Mouse (Mus musculus): ENCODE results near the gene Sltm. TPM values are rescaled to one million over a fixed set of nuclear protein-coding genes. Genes with fewer than 3 reads are reported as not detected.
"Not testable (repeated sequence)": the region's sequence is repeated elsewhere in the genome, so short reads cannot be mapped to it uniquely, and the experiment has no call there.

Gene Sltm
- polyA plus RNA-seq, 1 experiment, result 68.5 TPM

GRCm38 (mm10) chr9:70548304-70548703 lies 5.8 kb downstream of the Sltm start:
- DNase-seq (ENCODE audit: extremely low spot score in 1 of 2, low spot score in 1 of 2), result peak in 1 of 2 experiments; percentile 22

GRCm38 (mm10) chr9:70551524-70551923 lies 9.0 kb downstream of the Sltm start:
- DNase-seq (ENCODE audit: extremely low spot score in 1 of 2, low spot score in 1 of 2), result no peak

DNA sequence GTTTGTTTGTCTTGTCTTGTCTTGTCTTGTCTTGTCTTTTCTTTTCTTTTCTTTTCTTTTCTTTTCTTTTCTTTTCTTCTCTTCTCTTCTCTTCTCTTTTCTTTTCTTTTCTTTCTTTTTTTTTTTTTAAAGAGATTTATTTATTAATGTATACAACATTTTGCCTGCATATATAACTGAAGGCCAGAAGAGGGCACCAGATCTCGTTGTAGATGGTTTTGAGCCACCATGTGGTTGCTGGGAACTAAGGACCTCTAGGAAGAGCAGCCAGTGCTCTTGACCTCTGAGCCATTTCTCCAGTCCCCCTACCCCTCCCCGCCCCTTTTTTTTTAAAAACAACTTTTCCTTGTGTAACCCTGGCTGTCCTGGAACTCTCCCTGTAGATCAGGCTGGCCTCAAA lies 9.7 kb downstream of the Sltm start:
- DNase-seq (ENCODE audit: extremely low spot score in 1 of 2, low spot score in 1 of 2), result not testable (repeated sequence)

DNA sequence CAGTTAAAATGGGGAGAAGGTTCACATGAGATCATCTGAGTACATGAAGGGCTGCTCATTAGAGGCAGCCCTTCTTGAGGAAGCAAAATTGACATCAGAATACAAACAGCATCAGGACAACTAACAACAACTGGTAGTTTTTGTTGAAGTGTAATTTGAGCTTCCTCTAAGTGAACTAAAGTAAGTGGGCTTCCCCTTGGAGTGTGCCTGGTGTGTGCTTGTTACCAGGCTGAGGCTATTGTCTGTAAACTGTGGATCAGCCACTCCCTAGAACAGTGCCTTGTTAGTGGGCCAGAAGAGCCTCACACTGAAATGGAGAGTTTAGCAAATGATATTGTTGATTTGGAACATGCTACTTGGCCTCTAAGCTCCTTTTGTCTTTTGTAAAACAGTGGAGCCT lies 12.9 kb downstream of the Sltm start:
- no peak for DNase-seq (ENCODE audit: extremely low spot score in 1 of 2, low spot score in 1 of 2)

DNA sequence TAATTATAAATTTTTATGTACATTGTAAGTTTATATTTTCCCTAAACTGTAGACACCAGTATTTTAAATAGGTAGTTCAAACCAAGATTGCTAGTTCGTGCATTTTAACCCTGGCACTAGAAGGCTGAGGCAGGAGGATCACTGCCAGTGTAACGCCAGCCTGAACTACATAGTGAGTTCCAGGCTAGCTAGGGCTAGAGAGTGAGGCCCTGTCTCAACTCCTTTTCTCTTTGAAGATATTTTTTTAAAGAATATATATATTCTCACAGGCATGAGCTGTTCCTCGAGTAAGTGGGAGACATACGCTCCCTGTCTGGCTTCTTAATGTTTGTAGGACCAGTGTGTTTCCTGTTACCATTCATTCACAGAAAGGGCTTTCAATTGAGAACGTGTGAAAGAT lies 14.2 kb downstream of the Sltm start:
- DNase-seq (ENCODE audit: extremely low spot score in 1 of 2, low spot score in 1 of 2), result no peak

GRCm38 (mm10) chr9:70562825-70563224 lies 20.3 kb downstream of the Sltm start:
- no peak for DNase-seq (ENCODE audit: extremely low spot score in 1 of 2, low spot score in 1 of 2)

- DNase-seq (ENCODE audit: extremely low spot score in 1 of 2, low spot score in 1 of 2), result no peak
These were observed 25.1 kb downstream of the Sltm start for GRCm38 (mm10) chr9:70567651-70568050.

DNA sequence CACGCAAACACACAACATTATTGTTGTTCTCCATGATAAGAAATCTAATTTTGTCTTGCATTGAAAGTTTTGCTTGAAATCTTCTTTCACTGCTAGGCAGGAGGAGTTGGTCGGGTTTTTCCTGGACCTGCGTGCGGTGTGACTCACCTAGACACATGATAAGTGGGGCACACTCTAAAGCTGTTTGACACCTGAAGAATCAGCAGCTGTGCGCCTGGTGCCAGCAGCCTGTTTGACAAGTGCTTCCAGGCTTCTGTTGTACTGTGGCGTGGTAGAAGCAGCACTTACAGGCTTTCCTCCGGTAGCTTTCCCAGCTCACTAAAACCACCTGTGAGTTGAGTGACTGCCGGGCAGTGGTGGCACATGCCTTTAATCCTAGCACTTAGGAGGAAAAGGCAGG lies 27.8 kb downstream of the Sltm start:
- DNase-seq (ENCODE audit: extremely low spot score in 1 of 2, low spot score in 1 of 2), result peak in 1 of 2 experiments; percentile 22

DNA sequence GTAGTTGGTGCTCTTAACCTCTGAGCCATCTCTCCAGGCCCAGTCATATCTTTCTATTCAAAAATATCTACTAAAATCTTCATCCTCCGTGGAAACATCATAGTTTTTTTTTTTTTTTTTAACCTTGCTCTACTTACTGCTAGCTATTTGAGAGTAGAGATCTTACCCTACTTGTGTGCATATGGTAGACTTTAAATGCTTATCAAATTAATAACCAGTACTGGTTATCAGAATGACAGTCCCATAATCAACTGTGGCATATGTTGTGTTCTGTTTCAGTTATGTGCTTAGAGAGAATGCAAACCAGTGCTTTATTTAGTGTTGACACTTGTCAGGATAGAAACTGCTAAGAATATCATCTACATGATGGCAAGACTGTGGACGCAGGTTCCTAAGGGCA lies 35.6 kb downstream of the Sltm start:
- no peak for DNase-seq (ENCODE audit: extremely low spot score in 1 of 2, low spot score in 1 of 2)

GRCm38 (mm10) chr9:70580956-70581355 lies 38.4 kb downstream of the Sltm start:
- no peak for DNase-seq (ENCODE audit: extremely low spot score in 1 of 2, low spot score in 1 of 2)

DNA sequence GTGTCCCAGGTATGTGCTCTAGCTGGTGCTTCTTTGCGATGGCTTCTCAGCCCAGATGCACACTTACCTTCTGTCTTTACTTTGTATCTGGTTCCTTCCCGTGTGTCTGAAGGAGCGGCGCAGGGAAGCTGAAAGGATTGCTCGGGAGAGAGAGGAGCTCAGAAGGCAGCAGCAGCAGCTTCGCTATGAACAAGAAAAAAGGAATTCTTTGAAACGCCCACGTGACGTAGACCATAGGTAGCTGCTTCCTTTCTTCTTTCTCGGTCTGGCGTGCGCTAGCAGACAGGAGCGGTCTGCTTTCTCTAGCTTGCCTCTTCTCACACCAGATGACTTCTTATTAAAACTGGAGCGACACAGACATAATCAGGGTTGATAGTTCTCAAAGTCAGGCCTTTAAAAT lies 42.1 kb downstream of the Sltm start:
- DNase-seq (ENCODE audit: extremely low spot score in 1 of 2, low spot score in 1 of 2), result no peak

GRCm38 (mm10) chr9:70585172-70585571 lies 42.6 kb downstream of the Sltm start:
- DNase-seq (ENCODE audit: extremely low spot score in 1 of 2, low spot score in 1 of 2), result no peak

- peak; percentile 31 to 55 for DNase-seq (ENCODE audit: extremely low spot score in 1 of 2, low spot score in 1 of 2)
These were observed 44.6 kb downstream of the Sltm start for GRCm38 (mm10) chr9:70587171-70587570.

- DNase-seq (ENCODE audit: extremely low spot score in 1 of 2, low spot score in 1 of 2), result no peak
These were observed 48.2 kb downstream of the Sltm start for GRCm38 (mm10) chr9:70590775-70591174.

- no peak for DNase-seq (ENCODE audit: extremely low spot score in 1 of 2, low spot score in 1 of 2)
These were observed 48.9 kb downstream of the Sltm start for GRCm38 (mm10) chr9:70591486-70591885.

- DNase-seq (ENCODE audit: extremely low spot score in 1 of 2, low spot score in 1 of 2), result no peak
These were observed 55.7 kb downstream of the Sltm start for GRCm38 (mm10) chr9:70598271-70598670.

DNA sequence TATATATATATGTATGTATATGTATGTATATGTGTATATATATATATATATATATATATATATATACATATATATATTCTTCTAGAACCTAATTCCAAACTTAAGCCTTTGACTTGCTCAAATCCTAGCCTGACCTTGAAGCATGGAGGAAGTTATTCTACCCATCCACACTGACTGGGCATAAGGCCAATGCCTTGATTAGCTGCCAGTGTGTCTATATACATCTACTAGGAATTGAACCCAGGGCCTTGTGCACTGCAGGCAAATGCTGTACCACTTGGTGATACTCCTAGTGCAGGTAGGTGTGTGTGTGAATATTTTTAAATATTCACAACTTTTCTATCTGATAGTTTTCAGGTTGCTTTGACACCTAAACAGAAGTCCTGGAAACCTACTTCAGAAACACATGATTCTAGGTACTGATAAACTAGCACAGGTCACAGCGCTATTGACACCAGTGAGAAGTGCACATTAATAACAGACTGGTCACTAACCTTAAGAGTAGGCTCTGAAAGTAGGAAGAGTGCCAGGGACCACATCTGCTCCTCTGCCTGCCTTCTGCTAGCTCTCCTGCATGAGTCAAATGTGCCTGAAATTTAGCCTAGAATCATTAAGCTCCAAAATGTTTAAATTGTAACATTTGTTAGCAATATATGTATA lies 59.8 kb downstream of the Sltm start:
- no peak for DNase-seq (ENCODE audit: extremely low spot score in 1 of 2, low spot score in 1 of 2)

- DNase-seq (ENCODE audit: extremely low spot score in 1 of 2, low spot score in 1 of 2), result no peak
These were observed 68.6 kb downstream of the Sltm start for GRCm38 (mm10) chr9:70611026-70611673.

DNA sequence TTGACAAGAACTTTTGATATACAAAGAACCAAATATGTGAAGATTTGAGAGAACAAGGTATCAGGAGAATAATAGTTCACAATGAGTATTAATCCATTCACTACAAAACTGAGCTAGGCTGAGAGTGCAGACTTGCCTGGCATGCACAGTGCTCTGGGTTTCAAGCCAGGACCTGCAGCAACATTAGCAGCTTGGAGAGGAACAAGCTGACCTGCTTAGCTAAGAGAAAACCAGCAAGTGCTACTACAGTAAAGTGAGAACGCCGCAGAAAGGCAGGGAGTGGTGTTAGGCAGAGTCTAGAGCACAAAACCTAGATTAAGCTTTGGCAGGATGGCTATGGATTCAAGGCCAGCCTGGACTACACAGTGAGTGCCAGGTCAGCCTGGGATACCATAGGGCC lies 87.2 kb downstream of the Sltm start:
- DNase-seq (ENCODE audit: extremely low spot score in 1 of 2, low spot score in 1 of 2), result no peak

DNA sequence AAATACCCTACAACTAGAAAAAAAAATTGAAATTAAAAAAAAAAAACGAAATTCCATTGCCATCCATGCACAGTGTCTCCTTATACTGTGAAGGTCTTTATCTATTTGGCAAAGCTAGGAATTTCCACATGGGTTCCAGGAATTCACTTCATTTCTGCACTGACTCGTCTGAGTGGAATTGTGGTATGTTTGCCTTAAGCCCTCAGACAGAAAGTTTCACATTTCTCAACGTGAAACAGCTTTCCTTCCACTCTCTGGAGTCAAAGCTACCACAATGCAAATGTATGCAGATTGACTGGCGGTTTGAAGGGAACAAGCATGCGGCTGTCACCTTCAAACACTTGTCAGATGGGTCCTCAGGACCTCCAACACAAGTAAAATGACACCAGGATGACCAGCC lies 89.1 kb downstream of the Sltm start:
- no peak for DNase-seq (ENCODE audit: extremely low spot score in 1 of 2, low spot score in 1 of 2)

GRCm38 (mm10) chr9:70636748-70637147 lies 94.2 kb downstream of the Sltm start:
- no peak for DNase-seq (ENCODE audit: extremely low spot score in 1 of 2, low spot score in 1 of 2)
